Mouse (Mus musculus) lung, postnatal 14 days (tissue): Measurements from ENCODE around the gene Mecom.
"Not testable (repeated sequence)": the region's sequence is repeated elsewhere in the genome, so short reads cannot be mapped to it uniquely, and the experiment has no call there.

ENCODE experiments used
- DNase-seq: peaks from one replicate; pipeline ENCODE4 v3.0.0; 2021

The Mecom gene

GRCm38 (mm10) chr3:30547908-30548307 lies at the start of gene Mecom:
Gene Mecom, minus strand, starts transcription at chr3:30548008.
- no peak for DNase-seq

DNA sequence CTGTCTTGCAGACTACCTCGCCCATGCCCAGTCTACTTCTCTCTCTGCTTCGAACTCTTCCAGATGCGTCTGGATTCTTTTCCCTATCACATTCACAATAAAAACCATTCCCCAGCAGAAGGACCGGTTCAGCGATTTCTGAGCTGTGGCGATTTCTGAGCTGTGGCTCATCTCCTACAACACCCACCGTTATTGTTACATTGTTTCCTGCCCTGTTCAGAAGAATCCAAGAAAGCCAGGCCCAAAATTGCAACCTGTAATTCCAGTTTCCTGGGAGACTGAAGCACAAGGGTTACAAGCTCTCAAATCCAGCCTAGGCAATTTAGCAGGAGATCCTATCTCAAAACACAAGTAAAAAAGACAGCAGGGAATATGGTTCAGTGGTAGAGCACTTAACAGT lies 49.5 kb upstream of the Mecom start:
- no peak for DNase-seq

DNA sequence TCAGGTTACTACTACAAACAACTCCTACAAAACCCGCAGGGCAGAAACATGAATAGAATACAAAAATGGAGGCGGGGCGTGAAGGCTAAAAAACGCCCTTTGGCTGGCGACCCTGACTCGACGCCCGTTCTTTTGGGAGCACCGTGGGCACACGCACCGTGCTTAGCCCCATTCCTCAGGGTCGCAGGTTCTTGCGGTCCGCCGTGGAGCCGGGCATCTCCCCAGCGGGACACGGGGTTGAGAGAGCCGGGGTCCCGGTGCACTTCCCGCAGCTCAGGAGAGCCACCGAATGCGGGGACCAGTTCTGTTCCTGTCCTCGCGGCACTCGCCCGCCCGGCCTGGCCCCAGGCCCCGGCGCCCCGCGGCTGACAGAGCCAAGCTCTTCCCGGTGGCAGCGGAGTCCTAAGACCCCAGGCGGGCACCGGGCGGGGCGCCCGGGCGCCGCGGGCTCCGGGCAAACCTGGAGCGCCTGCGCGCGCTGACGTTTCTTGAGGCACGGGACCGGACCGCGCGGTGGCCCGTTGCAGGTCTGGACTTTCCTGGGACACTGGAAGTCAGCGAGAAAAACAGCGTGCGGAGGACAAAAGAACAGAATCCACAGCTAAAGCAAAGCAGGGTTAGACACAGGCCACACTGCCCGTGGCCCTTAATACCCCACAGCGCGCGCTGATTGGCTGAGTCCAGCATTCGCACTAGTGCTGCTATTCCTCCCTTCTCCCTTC lies 47.5 kb upstream of the Mecom start:
- peak; percentile 44 for DNase-seq

- no peak for DNase-seq
Measured at GRCm38 (mm10) chr3:30593719-30594485, 46.1 kb upstream of the Mecom start.

DNA sequence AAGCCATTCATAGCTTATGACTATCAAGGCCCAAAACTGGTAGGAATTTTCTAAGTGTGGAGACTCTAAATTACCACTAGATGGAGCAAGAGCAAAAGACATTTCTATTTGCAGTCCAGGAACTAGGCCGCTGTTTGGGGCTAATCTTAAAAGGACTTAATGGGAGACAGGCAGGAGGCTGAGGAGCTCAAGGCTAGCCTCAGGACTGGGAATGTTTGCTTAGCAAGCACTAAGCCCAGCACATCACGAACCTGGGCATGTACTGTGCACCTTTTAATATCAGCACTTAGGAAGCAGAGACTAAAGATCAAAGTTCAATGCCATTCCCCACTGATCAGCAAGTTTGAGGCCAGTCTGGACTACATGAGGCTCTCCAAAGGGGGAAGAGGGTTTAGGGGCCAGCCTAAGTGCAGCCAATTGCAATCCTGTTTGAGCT lies 44.6 kb upstream of the Mecom start:
- peak; percentile 13 for DNase-seq

- no peak for DNase-seq
Measured at GRCm38 (mm10) chr3:30588865-30589264, 41.1 kb upstream of the Mecom start.

DNA sequence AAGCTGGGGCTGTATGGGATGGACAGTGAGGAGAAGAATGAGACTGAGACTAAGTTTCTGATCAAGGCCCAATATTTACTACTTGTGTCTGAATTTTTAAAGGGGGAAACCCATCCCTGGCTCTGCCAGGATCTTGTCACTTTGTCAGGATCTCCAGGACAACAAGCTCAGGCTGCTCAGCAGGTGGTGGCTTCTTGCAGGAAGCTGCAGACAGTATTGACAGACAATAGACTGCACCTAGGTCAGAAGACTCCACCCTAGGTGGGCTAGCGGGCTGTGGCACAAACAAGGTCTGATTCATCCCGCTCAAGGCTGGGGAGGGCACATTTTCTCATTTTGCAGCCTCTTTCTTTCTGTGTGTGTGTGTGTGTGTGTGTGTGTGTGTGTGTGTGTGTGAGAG lies 25.7 kb upstream of the Mecom start:
- no peak for DNase-seq

DNA sequence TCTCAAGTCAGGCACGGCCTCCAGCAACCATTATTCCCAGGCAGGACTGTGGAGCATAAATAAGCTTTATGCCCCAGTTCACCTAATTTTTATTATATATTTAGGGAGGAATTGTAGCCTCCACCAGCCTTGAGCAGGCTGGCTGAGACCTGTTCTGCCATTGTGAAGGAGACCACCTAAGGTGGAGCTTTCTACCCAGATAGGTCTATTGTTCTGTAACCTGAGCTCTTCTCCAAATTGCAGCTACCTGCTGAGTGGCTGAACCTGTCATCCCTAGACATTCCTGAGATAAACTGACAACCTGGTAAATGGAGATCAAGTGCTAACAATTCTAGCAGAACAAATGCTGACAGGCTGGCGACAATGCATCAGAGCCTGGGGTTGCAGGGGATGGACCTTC lies 18.5 kb upstream of the Mecom start:
- not testable (repeated sequence) for DNase-seq

- no peak for DNase-seq
Measured at GRCm38 (mm10) chr3:30560677-30561314, 13.0 kb upstream of the Mecom start.

DNA sequence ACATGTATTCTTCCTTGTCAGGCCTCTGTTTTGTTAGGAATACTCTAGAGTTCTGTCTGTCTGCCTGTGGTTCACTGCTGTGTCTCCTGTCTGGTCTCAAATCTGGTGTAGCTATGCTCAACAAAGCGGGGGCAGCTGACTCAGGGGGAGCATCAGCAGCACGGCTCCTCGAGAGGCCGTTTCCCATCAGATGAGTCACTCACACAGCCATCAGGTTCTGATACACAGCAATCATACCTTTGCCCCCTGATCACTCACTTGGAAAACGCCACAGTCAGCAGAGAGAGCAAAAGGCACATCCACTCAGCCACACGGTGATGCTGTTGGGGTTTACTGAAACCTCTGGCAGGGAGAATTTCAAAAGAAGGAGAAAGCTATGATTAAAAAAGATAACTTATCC lies 5.9 kb upstream of the Mecom start:
- DNase-seq, result no peak

DNA sequence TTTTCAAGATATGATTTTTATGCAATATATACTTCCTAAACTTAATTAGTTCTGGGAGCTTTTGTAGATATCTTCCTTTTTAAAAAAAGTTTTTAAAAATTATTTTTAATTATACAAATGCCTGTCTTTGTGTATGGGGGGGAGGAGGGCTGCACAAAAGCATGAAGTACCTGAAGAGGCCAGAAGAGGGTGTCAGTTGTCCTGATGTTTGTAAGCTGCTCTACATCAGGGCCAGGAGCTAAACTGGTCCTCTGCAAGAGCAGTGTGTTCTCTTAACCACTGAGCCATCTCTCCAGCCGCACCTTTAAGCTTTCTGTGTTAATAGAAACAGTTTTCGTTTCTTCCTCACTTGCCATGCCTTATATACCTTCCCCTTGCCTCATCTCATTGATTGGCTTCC lies 2.4 kb upstream of the Mecom start:
- DNase-seq, result peak; percentile 15

DNA sequence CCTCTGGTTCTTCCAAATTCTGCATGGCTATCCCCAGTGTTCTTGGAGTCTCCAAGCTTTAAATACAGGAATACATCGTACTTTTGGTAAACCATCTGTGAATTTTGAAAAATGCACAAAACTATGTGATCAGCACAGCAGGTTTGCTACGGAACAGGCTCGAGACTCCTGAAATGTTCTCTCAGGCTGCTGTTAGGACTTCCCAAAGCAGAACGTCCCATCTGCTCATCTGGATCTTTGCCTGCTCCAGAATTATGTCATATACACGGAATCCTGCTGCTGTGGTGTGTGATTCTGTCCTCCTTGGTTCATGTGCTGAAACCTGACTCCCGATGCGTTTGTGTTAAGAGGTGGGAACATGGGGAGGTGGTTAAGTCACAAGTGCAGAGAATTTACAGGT lies 1.1 kb upstream of the Mecom start:
- peak; percentile 5 for DNase-seq

DNA sequence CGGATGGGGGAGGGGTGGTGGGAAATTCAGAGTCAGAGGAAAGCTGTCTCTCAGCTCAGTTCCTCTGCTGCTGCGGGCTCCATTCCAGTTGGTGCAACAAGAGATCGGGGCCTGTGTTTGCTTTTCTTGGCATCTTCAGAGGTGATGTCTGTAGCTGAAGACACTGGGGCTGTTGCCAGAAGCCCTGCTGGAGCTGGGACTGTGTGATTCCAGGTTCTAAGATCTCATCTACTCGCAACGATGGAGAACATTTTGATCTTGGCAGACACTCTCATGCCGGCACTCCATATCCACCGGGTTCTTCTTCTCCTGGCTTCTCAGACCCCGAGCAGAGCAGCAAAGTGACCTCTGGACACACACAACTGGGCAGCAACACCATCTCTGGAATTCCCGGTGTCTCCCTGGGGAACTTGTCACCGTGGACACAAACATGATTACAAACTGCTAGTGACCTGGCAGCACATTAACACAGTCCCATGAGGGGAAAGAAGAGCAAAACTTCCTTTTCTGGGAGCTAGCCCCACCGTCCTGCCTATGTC lies 908 bp downstream of the Mecom start:
- DNase-seq, result peak; percentile 60

GRCm38 (mm10) chr3:30546366-30546765 lies 1.4 kb downstream of the Mecom start:
- peak; percentile 20 for DNase-seq

- DNase-seq, result no peak
Measured at GRCm38 (mm10) chr3:30545246-30545645, 2.6 kb downstream of the Mecom start.

GRCm38 (mm10) chr3:30544305-30544704 lies 3.5 kb downstream of the Mecom start:
- DNase-seq, result peak; percentile 20

DNA sequence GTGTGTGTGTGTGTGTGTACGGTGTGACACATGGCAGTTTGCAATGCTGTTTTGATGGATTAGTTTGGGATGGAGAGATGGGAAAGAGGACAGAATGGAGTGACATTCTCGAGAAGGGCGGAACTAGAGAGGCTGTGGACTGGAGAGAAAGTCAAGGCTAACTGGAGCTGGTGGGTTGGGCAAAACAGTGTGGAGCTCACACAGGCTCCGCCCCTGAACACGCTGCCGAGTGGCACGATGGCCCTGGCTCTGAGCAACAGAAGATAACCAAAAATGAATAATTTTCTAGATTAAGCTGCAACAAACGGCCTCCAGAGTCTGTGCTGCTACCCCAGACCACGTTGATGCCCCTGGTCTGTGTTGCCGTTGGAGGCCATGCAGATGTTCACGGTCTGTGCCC lies 12.0 kb downstream of the Mecom start:
- DNase-seq, result no peak

DNA sequence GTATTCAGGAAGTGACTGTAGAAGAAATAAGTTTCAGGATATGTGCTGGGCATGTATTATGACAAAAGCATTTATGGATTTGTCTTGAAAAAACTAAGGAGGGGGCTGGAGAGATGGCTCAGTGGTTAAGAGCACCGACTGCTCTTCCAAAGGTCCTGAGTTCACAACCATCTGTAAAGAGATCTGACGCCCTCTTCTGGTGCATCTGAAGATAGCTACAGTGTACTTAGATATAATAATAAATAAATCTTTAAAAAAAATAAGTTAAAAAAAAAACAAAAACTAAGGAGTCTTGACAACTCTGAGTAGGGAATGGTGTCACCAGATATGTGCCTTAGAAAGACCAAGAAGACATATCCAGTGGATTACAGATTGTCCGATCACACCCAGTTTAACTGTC lies 27.1 kb downstream of the Mecom start:
- DNase-seq, result not testable (repeated sequence)

GRCm38 (mm10) chr3:30519425-30519824 lies 28.4 kb downstream of the Mecom start:
- peak; percentile 16 for DNase-seq

DNA sequence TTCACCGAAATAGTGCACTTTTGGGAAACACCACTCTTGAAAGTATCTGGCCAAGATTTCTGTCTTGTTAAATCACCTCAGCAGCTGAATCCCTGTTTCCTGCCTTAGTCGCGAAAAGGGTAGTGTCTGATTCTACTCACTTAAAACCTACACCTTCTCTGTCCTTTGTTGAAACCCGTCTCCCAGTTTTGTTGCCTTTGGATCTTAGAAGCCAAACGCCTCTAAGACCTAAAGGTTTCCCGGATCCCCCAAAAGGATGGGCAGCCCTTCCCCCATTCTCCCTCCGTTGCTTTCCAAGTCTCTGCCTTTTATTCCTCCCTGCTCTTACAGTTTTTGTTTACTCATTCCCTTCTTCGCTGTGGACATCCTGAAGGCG lies 32.0 kb downstream of the Mecom start:
- DNase-seq, result no peak

DNA sequence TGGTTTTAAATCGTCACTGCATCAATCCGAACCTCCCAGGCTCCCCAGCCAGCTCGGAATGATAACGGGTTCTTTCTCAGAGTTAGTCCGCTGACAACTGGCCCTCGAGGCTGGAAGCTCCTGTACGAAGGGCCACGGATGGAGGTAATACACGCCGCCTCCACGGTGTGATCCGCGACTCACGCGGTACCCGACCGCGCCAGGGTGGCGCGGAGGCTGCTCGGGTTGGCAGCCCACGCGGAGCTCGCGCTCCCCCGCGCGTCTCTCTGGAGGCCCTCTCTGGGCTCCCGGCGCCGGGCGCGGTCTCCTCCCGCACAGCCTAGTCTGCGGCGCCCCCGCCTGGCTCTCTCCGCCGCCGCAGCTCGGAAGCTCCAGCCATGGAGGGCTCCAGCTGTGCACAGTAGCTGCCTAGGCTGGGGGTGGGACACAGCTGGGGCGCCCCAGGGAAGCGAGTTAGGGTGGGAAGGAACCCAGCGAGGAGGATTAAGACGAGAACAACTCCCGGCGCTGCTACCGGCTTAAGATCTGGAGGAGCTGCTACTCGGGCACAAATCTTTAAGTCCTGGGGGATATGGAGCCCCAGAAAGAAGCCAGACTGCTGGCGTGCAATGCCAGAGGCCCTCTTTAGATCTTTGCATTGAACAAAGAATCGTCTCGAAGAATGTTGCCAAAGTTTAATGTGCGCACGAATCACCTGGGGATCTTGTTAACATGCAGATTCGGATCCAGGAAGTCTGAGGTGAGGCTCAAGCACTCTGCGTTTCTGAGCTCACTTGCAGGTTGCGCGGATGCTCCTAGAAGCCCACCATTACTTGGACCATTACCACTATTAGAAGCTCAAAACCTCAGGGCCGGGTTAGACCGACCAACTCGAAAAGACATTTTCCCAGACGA lies 32.7 kb downstream of the Mecom start:
- DNase-seq, result peak; percentile 77

- no peak for DNase-seq
Measured at GRCm38 (mm10) chr3:30514051-30514754, 33.6 kb downstream of the Mecom start.
